Mouse (Mus musculus) kidney, postnatal 0 days (tissue): Measurements from ENCODE around the gene Psmd9. TPM values are rescaled to one million over a fixed set of nuclear protein-coding genes. Genes with fewer than 3 reads are reported as not detected.

Source experiments
- ATAC-seq: fragments of 200-750 bp; cut with Nextera tagmentation; replicated peaks from 2 replicates; pipeline ENCODE4 v1.8.0; 2017; ENCODE audit warnings: low read depth, moderate number of reproducible peaks, moderate TSS enrichment, moderate library complexity; ENCODE audit not compliant: low FRiP score
- DNase-seq: peaks from one replicate; pipeline ENCODE4 v3.0.0-alpha.2; 2016; ENCODE audit warnings: low spot score
- H3K27ac ChIP-seq: fragments of 300-500 bp; sonication (generic); 2 replicates; pipeline ENCODE4 v1.5.1; 2014; ENCODE audit warnings: mild to moderate bottlenecking
- H3K27me3 ChIP-seq: fragments of 300-500 bp; sonication (generic); 2 replicates; pipeline ENCODE4 v1.6.1; 2014; ENCODE audit warnings: low read length, mixed read lengths; ENCODE audit not compliant: insufficient read depth
- H3K36me3 ChIP-seq: fragments of 300-500 bp; sonication (generic); 2 replicates; pipeline ENCODE4 v1.6.1; 2014; ENCODE audit warnings: low read length, mixed read lengths; ENCODE audit not compliant: insufficient read depth
- H3K4me1 ChIP-seq: fragments of 300-500 bp; sonication (generic); replicated peaks from 2 replicates; pipeline ENCODE4 v1.6.1; 2014; ENCODE audit warnings: antibody characterized with exemption, low read length, mixed read lengths; ENCODE audit not compliant: insufficient read depth
- H3K4me2 ChIP-seq: fragments of 300-500 bp; sonication (generic); 2 replicates; pipeline ENCODE4 v1.6.1; 2014; ENCODE audit warnings: mild to moderate bottlenecking, low read length, moderate library complexity, mixed read lengths
- H3K4me3 ChIP-seq: fragments of 300-500 bp; sonication (generic); replicated peaks from 2 replicates; pipeline ENCODE4 v1.5.1; 2014; ENCODE audit warnings: low read depth, low read length
- H3K9ac ChIP-seq: fragments of 300-500 bp; sonication (generic); 2 replicates; pipeline ENCODE4 v1.6.1; 2014; ENCODE audit warnings: low read depth, low read length
- H3K9me3 ChIP-seq: fragments of 300-500 bp; sonication (generic); replicated peaks from 2 replicates; pipeline ENCODE4 v1.6.1; 2016; ENCODE audit warnings: low read length, inconsistent platforms, mixed read lengths
- CTCF ChIP-seq: IDR thresholded peaks from 2 replicates; pipeline ENCODE4 v1.5.1; 2016; ENCODE audit warnings: antibody characterized with exemption, low read depth, mild to moderate bottlenecking, moderate library complexity
- WGBS: fragments of 180-500 bp; shearing (Covaris S2); extraction: QIAGEN DNeasy Blood & Tissue Kit; methylation state at CpG from one replicate; pipeline ENCODE4 v1.1.7; 2014; 5-methylcytosine and 5-hydroxymethylcytosine counted together
- polyA plus RNA-seq: library from polyadenylated mRNA; unstranded; fragments of >200 nt; fragmentation: Nextera tagmentation; extraction: Ambion mirVana; gene quantifications from 2 replicates; pipeline ENCODE4 v1.2.1, GENCODE M21; 2015

Psmd9 gene
- polyA plus RNA-seq, 1 experiment from 2014 or later = 77.4 TPM

GRCm38 (mm10) chr5:123185966-123186365 lies 16.8 kb downstream of the Psmd9 start:
- TF ChIP-seq CTCF = no peak

GRCm38 (mm10) chr5:123187306-123187705 lies 18.1 kb downstream of the Psmd9 start:
- H3K36me3 ChIP-seq = no peaks in the 10 kb centered on the region

More at GRCm38 (mm10) chr5:123185966-123186365, 16.8 kb downstream of the Psmd9 start:
- H3K4me3 ChIP-seq = no peak overlapping the region
- no peak overlapping the region for H3K9ac ChIP-seq
- WGBS = 78% methylated on average over 6 of the region's 6 CpGs
- no peaks in the 10 kb centered on the region for H3K36me3 ChIP-seq
- H3K27me3 ChIP-seq = no peaks in the 10 kb centered on the region
- no peak overlapping the region for H3K4me2 ChIP-seq
- ATAC-seq = no peak
- no peaks in the 10 kb centered on the region for H3K9me3 ChIP-seq
- no peak for DNase-seq
- no peak overlapping the region for H3K27ac ChIP-seq
- H3K4me1 ChIP-seq = no peaks in the 10 kb centered on the region

GRCm38 (mm10) chr5:123190912-123191311 lies 21.7 kb downstream of the Psmd9 start:
- TF ChIP-seq CTCF = no peak

More at GRCm38 (mm10) chr5:123187306-123187705, 18.1 kb downstream of the Psmd9 start:
- ATAC-seq (no peak), DNase-seq (no peak)
- Histone ChIP-seq H3K4me2 (no peak overlapping the region), H3K27ac (no peak overlapping the region), H3K4me1 (no peaks in the 10 kb centered on the region), H3K9me3 (no peaks in the 10 kb centered on the region), H3K27me3 (no peaks in the 10 kb centered on the region), H3K4me3 (no peak overlapping the region), H3K9ac (no peak overlapping the region)
- 80% methylated on average over 3 of the region's 3 CpGs for WGBS
- no peak for TF ChIP-seq CTCF

GRCm38 (mm10) chr5:123191427-123191826 lies 22.2 kb downstream of the Psmd9 start:
- ATAC-seq (no peak), DNase-seq (no peak)
- no peaks in the 10 kb centered on the region for H3K4me1 ChIP-seq
- TF ChIP-seq CTCF = no peak
- no peak overlapping the region for H3K9ac ChIP-seq
- H3K36me3 ChIP-seq = no peaks in the 10 kb centered on the region
- 84% methylated on average over 6 of the region's 6 CpGs for WGBS
- H3K9me3 ChIP-seq = no peaks in the 10 kb centered on the region
- no peak overlapping the region for H3K4me3 ChIP-seq
- no peak overlapping the region for H3K27ac ChIP-seq
- H3K4me2 ChIP-seq = no peak overlapping the region
- H3K27me3 ChIP-seq = no peaks in the 10 kb centered on the region

More at GRCm38 (mm10) chr5:123190912-123191311, 21.7 kb downstream of the Psmd9 start:
- ATAC-seq (no peak), DNase-seq (no peak)
- Histone ChIP-seq H3K27ac (no peak overlapping the region), H3K27me3 (no peaks in the 10 kb centered on the region), H3K9me3 (no peaks in the 10 kb centered on the region), H3K36me3 (no peaks in the 10 kb centered on the region), H3K4me3 (no peak overlapping the region), H3K9ac (no peak overlapping the region), H3K4me2 (no peak overlapping the region), H3K4me1 (no peaks in the 10 kb centered on the region)
- WGBS = 67% methylated on average over 3 of the region's 3 CpGs

- Histone ChIP-seq H3K27me3 (no peaks in the 10 kb centered on the region), H3K9me3 (no peaks in the 10 kb centered on the region), H3K9ac (no peak overlapping the region), H3K4me3 (no peak overlapping the region), H3K4me2 (no peak overlapping the region), H3K27ac (no peak overlapping the region), H3K4me1 (no peaks in the 10 kb centered on the region), H3K36me3 (no peaks in the 10 kb centered on the region)
- WGBS = 53% methylated on average over 9 of the region's 9 CpGs
- no peak for TF ChIP-seq CTCF
- ATAC-seq = no peak
- DNase-seq = no peak
These were observed 23.5 kb downstream of the Psmd9 start for GRCm38 (mm10) chr5:123192606-123193150.

- Histone ChIP-seq H3K4me2 (no peak overlapping the region), H3K27ac (no peak overlapping the region), H3K9me3 (no peaks in the 10 kb centered on the region), H3K4me1 (no peaks in the 10 kb centered on the region), H3K9ac (no peak overlapping the region), H3K27me3 (no peaks in the 10 kb centered on the region), H3K4me3 (no peak overlapping the region), H3K36me3 (no peaks in the 10 kb centered on the region)
- ATAC-seq (no peak), DNase-seq (no peak)
- no peak for TF ChIP-seq CTCF
- WGBS = 81% methylated on average over 5 of the region's 5 CpGs
These were observed 24.2 kb downstream of the Psmd9 start for GRCm38 (mm10) chr5:123193436-123193835.

GRCm38 (mm10) chr5:123194856-123195255 lies 25.6 kb downstream of the Psmd9 start:
- ATAC-seq (no peak), DNase-seq (no peak)
- WGBS = 88% methylated on average over 6 of the region's 6 CpGs
- H3K4me2 ChIP-seq = no peak overlapping the region
- no peak for TF ChIP-seq CTCF
- H3K4me1 ChIP-seq = no peaks in the 10 kb centered on the region
- no peak overlapping the region for H3K9ac ChIP-seq
- no peaks in the 10 kb centered on the region for H3K9me3 ChIP-seq
- H3K4me3 ChIP-seq = no peak overlapping the region
- H3K36me3 ChIP-seq = no peaks in the 10 kb centered on the region
- no peak overlapping the region for H3K27ac ChIP-seq
- H3K27me3 ChIP-seq = no peaks in the 10 kb centered on the region
